Mouse (Mus musculus) B cell, adult 2 months (primary cell): ENCODE results near the gene Vmn2r65.

Experiments
- DNase-seq, 2 experiments: peaks; one replicate each; pipeline ENCODE4 v3.0.0; 2022

Gene Vmn2r65

DNA sequence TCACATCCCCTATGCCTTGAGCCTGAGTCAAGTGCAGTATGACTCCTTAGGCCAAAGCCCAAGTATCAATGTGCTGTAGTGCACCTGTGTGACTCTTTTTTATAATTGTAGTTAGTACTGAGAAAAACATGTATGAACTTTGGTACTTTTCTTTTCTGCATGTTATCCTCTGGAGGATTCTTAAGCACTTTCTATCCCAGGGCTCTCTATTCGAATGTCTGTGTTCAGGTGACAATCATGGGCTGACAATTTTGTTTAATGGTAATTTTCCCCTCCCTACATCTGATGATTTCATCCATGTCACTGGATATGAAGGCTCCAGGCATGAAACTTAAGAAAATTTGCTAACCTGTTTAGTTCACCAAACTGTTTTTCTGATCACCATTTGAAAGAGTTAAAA lies at the start of gene Vmn2r65:
Gene Vmn2r65, minus strand, starts transcription at position 101 of the 400 bp plus-strand sequence.
- no peak for DNase-seq

DNA sequence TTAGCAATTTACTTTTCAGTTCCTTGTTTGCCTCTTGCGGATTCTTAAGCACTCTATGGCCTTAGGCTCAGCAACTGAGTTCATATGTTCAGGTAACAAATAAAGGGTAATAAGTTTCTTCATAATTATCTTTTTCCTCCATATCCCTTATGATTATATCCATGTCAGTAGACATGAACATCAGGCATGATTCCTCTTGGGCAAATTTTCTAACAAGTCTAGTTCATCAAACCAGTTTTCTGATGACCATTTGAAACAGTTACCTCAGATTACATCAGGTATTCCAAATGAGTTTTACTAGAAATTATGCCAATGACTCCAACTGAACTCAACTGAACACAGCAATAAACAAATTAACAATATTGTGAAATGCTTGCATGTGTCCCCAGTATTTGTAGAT lies 48.3 kb upstream of the Vmn2r65 start, which contains the start of gene Vmn2r66:
Gene Vmn2r66, minus strand, starts transcription at position 101 of the 400 bp plus-strand sequence.
- DNase-seq = no peak

DNA sequence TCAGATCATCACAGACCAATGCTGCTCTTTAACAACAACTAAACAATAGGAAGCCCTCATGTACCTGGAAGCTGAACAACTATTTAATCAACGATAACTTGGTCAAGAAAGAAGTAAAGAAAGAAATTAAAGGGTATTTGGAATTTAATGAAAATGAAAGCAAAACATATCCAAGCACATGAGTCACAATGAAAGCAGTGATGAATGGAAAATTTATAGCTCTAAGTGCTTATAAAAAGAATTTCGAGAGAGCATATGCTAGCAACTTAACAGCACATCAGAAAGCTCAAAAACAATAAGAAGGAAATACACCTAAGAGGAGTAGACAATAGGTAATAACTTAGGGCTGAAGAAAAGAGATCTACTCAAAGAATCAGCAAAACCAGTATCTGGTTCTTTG lies 32.8 kb upstream of the Vmn2r65 start:
- no peak for DNase-seq
